Mouse (Mus musculus): ENCODE results near the gene Yaf2.

DNA sequence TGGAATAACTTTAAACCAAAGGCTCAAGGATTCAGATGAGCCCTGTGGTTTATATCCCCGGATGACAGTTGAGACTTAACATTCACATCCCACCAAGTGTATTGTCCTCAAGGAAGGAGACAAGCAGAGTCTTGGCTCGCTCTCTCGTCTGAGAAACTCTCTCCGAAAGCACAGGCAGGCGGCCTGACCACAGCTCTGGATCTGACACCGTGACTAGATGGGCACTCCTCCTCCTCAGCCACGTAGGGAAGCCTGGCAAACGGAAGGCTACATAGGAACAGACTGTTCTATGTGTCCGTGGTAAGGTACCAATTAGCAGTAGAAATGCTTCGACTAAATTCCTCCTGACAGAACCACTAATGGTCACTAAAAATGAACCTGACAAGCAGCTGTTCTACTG is 10.1 kb downstream of the Yaf2 start:
- TF ChIP-seq GATA1 (IDR thresholded peaks at IDR 0.05; ENCODE audit: low read length) (no peak), TAL1 (IDR thresholded peaks at IDR 0.05; ENCODE audit: low read length) (no peak)
